Mouse (Mus musculus): Measurements from ENCODE around the gene Pbx4. TPM values are rescaled to one million over a fixed set of nuclear protein-coding genes. Genes with fewer than 3 reads are reported as not detected.

Pbx4 gene
- polyA plus RNA-seq, 1 experiment from 2014 or later = 10.1 TPM

- no peak for ATAC-seq (ENCODE audit: borderline replicate concordance, extremely low read depth, low FRiP score, low TSS enrichment)
- WGBS = 44% methylated on average over 3 of the region's 3 CpGs
- Histone ChIP-seq H3K27ac (no peak overlapping the region), H3K36me3 (no peaks in the 10 kb centered on the region), H3K4me3 (no peak overlapping the region), H3K4me1 (peaks cover 16% of the 10 kb centered on the region), H3K9me3 (no peaks in the 10 kb centered on the region), H3K4me2 (no peak overlapping the region), H3K27me3 (peaks cover 52% of the 10 kb centered on the region), H3K9ac (no peak overlapping the region)
Observed at GRCm38 (mm10) chr8:69877992-69878391, 45.7 kb downstream of the Pbx4 start.

- 59% methylated on average over 8 of the region's 8 CpGs for WGBS
- H3K36me3 ChIP-seq = no peaks in the 10 kb centered on the region
- H3K9ac ChIP-seq = no peak overlapping the region
- H3K27ac ChIP-seq = no peak overlapping the region
- H3K4me3 ChIP-seq = no peak overlapping the region
- no peak for ATAC-seq (ENCODE audit: borderline replicate concordance, extremely low read depth, low FRiP score, low TSS enrichment)
- H3K27me3 ChIP-seq = peaks cover 69% of the 10 kb centered on the region
- H3K4me1 ChIP-seq = peaks cover 16% of the 10 kb centered on the region
- H3K4me2 ChIP-seq = no peak overlapping the region
- H3K9me3 ChIP-seq = no peaks in the 10 kb centered on the region
Observed at GRCm38 (mm10) chr8:69879678-69880077, 47.4 kb downstream of the Pbx4 start.

DNA sequence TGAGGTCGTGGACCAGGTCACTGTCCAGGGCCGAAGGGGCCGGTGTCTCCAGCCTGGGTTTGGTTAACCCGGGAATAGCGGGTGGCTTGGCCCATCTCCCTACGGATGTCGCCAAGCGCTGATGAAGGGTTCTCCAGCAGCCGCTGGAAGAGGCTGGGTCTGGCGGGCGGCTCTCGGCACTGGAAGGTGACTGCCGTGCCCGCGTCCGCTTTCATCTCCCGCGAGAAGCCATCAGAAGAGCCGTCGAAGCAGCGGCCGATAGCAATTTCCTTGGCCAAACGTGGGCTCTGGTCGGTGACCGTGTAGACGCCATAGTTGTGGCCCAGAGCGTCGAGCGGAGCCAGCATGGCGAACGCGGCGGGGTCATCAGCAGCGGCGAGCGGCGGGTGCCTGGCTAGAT, 48.5 kb downstream of the Pbx4 start:
- WGBS = 10% methylated on average over 37 of the region's 37 CpGs
- H3K9ac ChIP-seq = no peak overlapping the region
- no peaks in the 10 kb centered on the region for H3K9me3 ChIP-seq
- H3K27me3 ChIP-seq = peaks cover 81% of the 10 kb centered on the region
- H3K4me3 ChIP-seq = peak overlapping the region; percentile 36
- peak overlapping the region; percentile 58 for H3K4me2 ChIP-seq
- H3K27ac ChIP-seq = no peak overlapping the region
- no peaks in the 10 kb centered on the region for H3K36me3 ChIP-seq
- peaks cover 16% of the 10 kb centered on the region for H3K4me1 ChIP-seq
- no peak for ATAC-seq (ENCODE audit: borderline replicate concordance, extremely low read depth, low FRiP score, low TSS enrichment)

DNA sequence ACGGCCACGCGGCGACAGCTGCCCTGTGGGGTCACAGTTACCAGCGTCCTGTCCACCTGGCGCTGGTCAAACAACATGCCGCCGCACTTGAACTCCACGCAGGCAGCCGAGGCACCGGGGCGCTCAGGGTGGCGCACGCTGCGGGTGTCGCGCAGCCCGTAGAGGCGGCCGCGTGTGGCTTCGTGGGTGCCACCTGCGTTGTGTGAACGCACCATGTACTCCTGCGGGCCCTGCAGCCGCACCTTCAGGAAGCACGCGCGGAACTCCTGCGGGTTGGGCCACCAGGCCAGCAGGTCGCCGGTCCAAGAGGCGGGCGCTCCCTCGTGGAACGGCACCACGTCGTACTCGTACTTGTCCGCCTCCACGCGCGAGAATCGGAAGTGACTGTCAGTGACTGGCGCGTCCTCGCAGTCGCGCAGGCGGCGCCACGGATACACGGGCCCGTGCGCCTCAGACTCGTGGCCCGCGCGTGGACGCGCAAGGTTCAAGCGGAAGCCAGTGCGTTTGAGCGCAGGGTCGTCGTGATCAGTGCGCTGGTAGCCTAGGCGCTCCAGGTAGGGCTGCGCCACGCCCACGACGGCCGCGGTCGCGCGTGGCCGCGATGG, 49.1 kb downstream of the Pbx4 start:
- 15% methylated on average over 79 of the region's 79 CpGs for WGBS
- no peaks in the 10 kb centered on the region for H3K9me3 ChIP-seq
- H3K4me3 ChIP-seq = peak overlapping the region; percentile 36
- H3K4me2 ChIP-seq = peak overlapping the region; percentile 58
- H3K27ac ChIP-seq = no peak overlapping the region
- no peaks in the 10 kb centered on the region for H3K36me3 ChIP-seq
- peaks cover 16% of the 10 kb centered on the region for H3K4me1 ChIP-seq
- H3K27me3 ChIP-seq = peaks cover 86% of the 10 kb centered on the region
- ATAC-seq (ENCODE audit: borderline replicate concordance, extremely low read depth, low FRiP score, low TSS enrichment) = no peak
- no peak overlapping the region for H3K9ac ChIP-seq

DNA sequence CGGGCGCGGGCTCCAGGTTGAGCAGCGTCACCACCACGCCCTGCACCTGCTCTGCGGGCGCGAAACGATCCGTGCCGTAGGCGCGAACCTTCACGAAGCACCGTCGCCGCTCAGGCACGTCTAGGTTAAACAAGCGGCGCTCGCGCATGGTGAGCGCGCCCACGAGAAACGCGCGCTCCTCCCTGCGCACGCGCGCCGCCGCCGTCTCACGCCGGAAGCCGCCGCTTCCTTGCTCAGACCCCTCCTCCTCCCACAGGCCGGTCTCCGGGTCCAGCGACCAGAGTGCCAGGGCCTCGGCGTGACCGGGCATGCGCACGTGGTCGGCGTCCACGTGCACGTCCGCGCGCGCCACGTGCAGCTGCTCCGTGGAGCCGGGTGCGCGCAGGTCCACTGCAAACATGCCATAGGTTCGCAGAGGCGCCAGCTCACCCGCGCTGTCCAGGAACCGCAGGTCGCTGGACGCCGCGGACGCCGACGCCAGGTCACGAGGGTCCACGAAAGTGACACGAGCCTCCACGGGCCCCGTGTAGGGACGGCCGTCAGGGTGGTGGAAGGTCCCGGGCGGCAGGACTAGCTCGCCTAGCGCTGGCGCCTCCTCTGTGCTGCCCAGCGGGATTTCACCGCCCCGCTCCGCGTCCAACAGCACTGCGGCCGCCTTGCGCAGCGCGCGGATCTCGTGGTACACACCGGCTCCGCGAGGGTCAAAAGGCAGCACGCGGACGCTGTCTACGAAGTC, 49.9 kb downstream of the Pbx4 start:
- H3K4me1 ChIP-seq = peaks cover 17% of the 10 kb centered on the region
- peak overlapping the region; percentile 58 for H3K4me2 ChIP-seq
- H3K27ac ChIP-seq = no peak overlapping the region
- no peaks in the 10 kb centered on the region for H3K36me3 ChIP-seq
- H3K9me3 ChIP-seq = no peaks in the 10 kb centered on the region
- peaks cover 94% of the 10 kb centered on the region for H3K27me3 ChIP-seq
- 6% methylated on average over 102 of the region's 103 CpGs for WGBS
- 0 out of 2 replicates have a peak, but pooled peaks have one; percentile 6 for ATAC-seq (ENCODE audit: borderline replicate concordance, extremely low read depth, low FRiP score, low TSS enrichment)
- peak overlapping the region; percentile 36 for H3K4me3 ChIP-seq
- no peak overlapping the region for H3K9ac ChIP-seq

DNA sequence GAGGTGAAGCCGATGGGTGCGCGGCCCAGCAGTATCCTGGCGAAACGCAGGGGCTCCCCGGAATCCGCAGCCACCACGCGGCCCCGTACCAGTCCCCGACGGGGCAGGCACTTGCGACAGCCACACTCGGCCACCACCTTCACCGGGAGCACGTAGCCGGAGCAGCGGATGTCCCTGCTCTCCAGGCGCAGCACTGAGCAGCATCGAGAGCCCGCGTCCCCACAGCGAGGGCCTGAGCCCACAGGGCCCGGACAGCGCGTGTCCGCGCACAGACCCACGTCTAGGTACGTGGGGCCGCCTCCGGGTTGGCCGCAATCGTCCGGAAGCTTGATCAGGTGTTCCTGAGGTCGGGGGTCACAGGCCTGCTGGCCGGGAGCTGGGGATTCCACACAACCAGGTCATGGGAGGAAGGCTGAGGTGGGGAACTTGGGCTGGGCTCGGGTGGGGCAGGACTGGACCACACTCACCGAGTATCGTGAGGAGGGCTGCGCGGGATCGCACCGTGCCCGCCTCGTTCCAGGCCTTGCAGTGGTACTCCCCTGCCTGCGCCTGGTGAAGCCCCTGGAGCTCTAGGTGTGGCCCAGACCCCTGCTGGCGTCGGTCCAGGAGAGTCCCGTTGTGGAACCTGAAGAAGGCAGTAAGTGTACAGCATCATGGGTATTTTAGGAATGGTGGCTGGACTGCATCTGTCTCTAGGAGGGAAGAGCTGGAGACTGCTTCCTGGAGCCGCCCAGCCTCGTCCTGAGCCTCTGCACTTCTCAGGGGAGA, 50.7 kb downstream of the Pbx4 start:
- peaks cover 25% of the 10 kb centered on the region for H3K4me1 ChIP-seq
- H3K36me3 ChIP-seq = no peaks in the 10 kb centered on the region
- no peak overlapping the region for H3K27ac ChIP-seq
- 12% methylated on average over 45 of the region's 52 CpGs for WGBS
- H3K9me3 ChIP-seq = no peaks in the 10 kb centered on the region
- ATAC-seq (ENCODE audit: borderline replicate concordance, extremely low read depth, low FRiP score, low TSS enrichment) = no peak
- H3K9ac ChIP-seq = no peak overlapping the region
- H3K27me3 ChIP-seq = peaks cover 99% of the 10 kb centered on the region
- peak overlapping the region; percentile 36 for H3K4me3 ChIP-seq
- H3K4me2 ChIP-seq = peak overlapping the region; percentile 58

- ATAC-seq (ENCODE audit: borderline replicate concordance, extremely low read depth, low FRiP score, low TSS enrichment) = no peak
- Histone ChIP-seq H3K27me3 (peaks cover 100% of the 10 kb centered on the region), H3K9ac (no peak overlapping the region), H3K36me3 (no peaks in the 10 kb centered on the region), H3K4me1 (peaks cover 36% of the 10 kb centered on the region), H3K4me3 (no peak overlapping the region), H3K9me3 (no peaks in the 10 kb centered on the region), H3K27ac (no peak overlapping the region), H3K4me2 (no peak overlapping the region)
- 55% methylated on average over 13 of the region's 13 CpGs for WGBS
Observed at GRCm38 (mm10) chr8:69884141-69884540, 51.9 kb downstream of the Pbx4 start.

- ATAC-seq (ENCODE audit: borderline replicate concordance, extremely low read depth, low FRiP score, low TSS enrichment) = peak; percentile 7; the same call in 1 of the 2 replicates
- Histone ChIP-seq H3K9ac (no peak within 1 kb of the TSS), H3K4me3 (peak within 1 kb of the TSS; percentile 26), H3K4me1 (peaks cover 27% of the 10 kb centered on the region), H3K9me3 (no peaks in the 10 kb centered on the region), H3K4me2 (peak within 1 kb of the TSS; percentile 52), H3K36me3 (no peaks in the 10 kb centered on the region), H3K27me3 (peaks cover 86% of the 10 kb centered on the region), H3K27ac (no peak within 1 kb of the TSS)
- WGBS = 1% methylated on average over 57 of the region's 60 CpGs
Observed at GRCm38 (mm10) chr8:69887289-69888243, 55.3 kb downstream of the Pbx4 start, which contains the start of gene Cilp2. Gene Cilp2 (minus strand): TSS chr8:69887687.

GRCm38 (mm10) chr8:69888244-69888866, 56.1 kb downstream of the Pbx4 start:
- Histone ChIP-seq H3K27ac (no peak overlapping the region), H3K4me1 (peaks cover 27% of the 10 kb centered on the region), H3K36me3 (0 out of 2 replicates have a peak, but pooled peaks cover 5% of the 10 kb centered on the region), H3K27me3 (peaks cover 78% of the 10 kb centered on the region), H3K4me2 (peak overlapping the region; percentile 52), H3K4me3 (peak overlapping the region; percentile 26), H3K9ac (no peak overlapping the region), H3K9me3 (no peaks in the 10 kb centered on the region)
- 7% methylated on average over 24 of the region's 24 CpGs for WGBS
- ATAC-seq (ENCODE audit: borderline replicate concordance, extremely low read depth, low FRiP score, low TSS enrichment) = no peak

GRCm38 (mm10) chr8:69888902-69889301, 56.6 kb downstream of the Pbx4 start:
- Histone ChIP-seq H3K27me3 (peaks cover 73% of the 10 kb centered on the region), H3K9me3 (no peaks in the 10 kb centered on the region), H3K4me2 (peak overlapping the region; percentile 52), H3K36me3 (0 out of 2 replicates have a peak, but pooled peaks cover 5% of the 10 kb centered on the region), H3K4me3 (peak overlapping the region; percentile 26), H3K9ac (no peak overlapping the region), H3K4me1 (peaks cover 30% of the 10 kb centered on the region), H3K27ac (no peak overlapping the region)
- no peak for ATAC-seq (ENCODE audit: borderline replicate concordance, extremely low read depth, low FRiP score, low TSS enrichment)
- WGBS = 3% methylated on average over 32 of the region's 32 CpGs
